Mouse (Mus musculus) C2C12 (cell line): Measurements from ENCODE around the gene Ppp2r5a. TPM values are rescaled to one million over a fixed set of nuclear protein-coding genes. Genes with fewer than 3 reads are reported as not detected.

Experiments used
- H3K27me3 ChIP-seq: one replicate; pipeline ENCODE4 v1.6.1; 2011; ENCODE audit not compliant: control insufficient read depth, insufficient read depth, insufficient read length
- H3K36me3 ChIP-seq: one replicate; pipeline ENCODE4 v1.6.1; 2011; ENCODE audit not compliant: control insufficient read depth, insufficient read depth
- H3K4me3 ChIP-seq: one replicate; pipeline ENCODE4 v1.5.1; 2011; ENCODE audit warnings: mild to moderate bottlenecking, control low read depth; ENCODE audit not compliant: poor library complexity, insufficient read depth, severe bottlenecking
- H3K79me2 ChIP-seq: one replicate; pipeline ENCODE4 v1.6.1; 2011; ENCODE audit not compliant: control insufficient read depth, insufficient read depth
- H3K79me3 ChIP-seq: one replicate; pipeline ENCODE4 v1.6.1; 2011; ENCODE audit warnings: low read depth, control low read depth
- H3ac ChIP-seq: one replicate; pipeline ENCODE3; 2011; ENCODE audit warnings: low read depth; ENCODE audit not compliant: control insufficient read depth, insufficient read length
- CEBPB ChIP-seq: IDR thresholded peaks from one replicate; pipeline ENCODE4 v1.6.1; 2011; ENCODE audit warnings: low read depth, mild to moderate bottlenecking, control low read depth, moderate library complexity
- CTCF ChIP-seq: IDR thresholded peaks from one replicate; pipeline ENCODE4 v1.5.1; 2011; ENCODE audit not compliant: control insufficient read depth, insufficient read depth, insufficient read length
- FOSL1 ChIP-seq: IDR thresholded peaks from one replicate; pipeline ENCODE4 v1.8.0; 2011; ENCODE audit warnings: mild to moderate bottlenecking, low read length; ENCODE audit not compliant: poor library complexity, insufficient read depth, severe bottlenecking
- MAX ChIP-seq: IDR thresholded peaks from one replicate; pipeline ENCODE4 v1.6.1; 2011; ENCODE audit warnings: mild to moderate bottlenecking, control low read depth
- MYOD1 ChIP-seq: IDR thresholded peaks from one replicate; pipeline ENCODE4 v1.6.1; 2011; ENCODE audit warnings: low read depth; ENCODE audit not compliant: control insufficient read depth, insufficient read length
- MYOG ChIP-seq: IDR thresholded peaks from one replicate; pipeline ENCODE4 v1.6.1; 2011; ENCODE audit not compliant: control insufficient read depth, insufficient read length; ENCODE audit errors: extremely low read depth
- USF1 ChIP-seq: IDR thresholded peaks from one replicate; pipeline ENCODE4 v1.6.1; 2011; ENCODE audit warnings: low read depth, mild to moderate bottlenecking, control low read depth, moderate library complexity
- polyA plus RNA-seq: library from polyadenylated mRNA; unstranded; fragments of >200 nt; fragmentation: generic; extraction: Trizol; gene quantifications from one replicate; pipeline ENCODE4 v1.2.1, GENCODE M21; 2012; ENCODE audit warnings: missing spikeins

Gene Ppp2r5a
- polyA plus RNA-seq, 1 experiment = 21.5 TPM

DNA sequence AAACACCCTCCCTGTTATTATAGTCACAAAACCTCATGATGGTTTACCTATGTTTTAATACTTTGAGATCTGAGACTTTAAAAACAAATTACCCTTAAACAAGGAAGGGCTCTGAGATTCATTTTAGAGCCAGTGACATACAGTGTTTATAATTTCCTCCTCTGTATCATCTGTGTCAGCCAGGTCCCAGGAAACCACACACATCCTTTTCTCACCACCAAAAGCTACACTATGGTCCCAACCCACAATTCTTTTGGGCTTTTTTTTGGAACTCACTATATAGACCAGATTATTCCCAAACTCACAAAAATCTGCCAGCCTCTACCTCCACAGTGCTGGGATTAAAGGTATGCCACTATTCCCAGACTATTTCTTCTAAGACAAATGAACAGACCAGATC lies 33.9 kb downstream of the Ppp2r5a start:
- H3K4me3 ChIP-seq = no peak overlapping the region
- H3ac ChIP-seq = no peak overlapping the region
- H3K27me3 ChIP-seq = no peaks in the 10 kb centered on the region
- peaks cover 11% of the 10 kb centered on the region for H3K79me2 ChIP-seq
- no peak for TF ChIP-seq CTCF
- no peak for TF ChIP-seq MAX
- TF ChIP-seq MYOG = no peak
- no peak for TF ChIP-seq USF1
- TF ChIP-seq CEBPB = no peak
- TF ChIP-seq FOSL1 = no peak
- TF ChIP-seq MYOD1 = no peak
- peaks cover 7% of the 10 kb centered on the region for H3K36me3 ChIP-seq
- peaks cover 2% of the 10 kb centered on the region for H3K79me3 ChIP-seq

DNA sequence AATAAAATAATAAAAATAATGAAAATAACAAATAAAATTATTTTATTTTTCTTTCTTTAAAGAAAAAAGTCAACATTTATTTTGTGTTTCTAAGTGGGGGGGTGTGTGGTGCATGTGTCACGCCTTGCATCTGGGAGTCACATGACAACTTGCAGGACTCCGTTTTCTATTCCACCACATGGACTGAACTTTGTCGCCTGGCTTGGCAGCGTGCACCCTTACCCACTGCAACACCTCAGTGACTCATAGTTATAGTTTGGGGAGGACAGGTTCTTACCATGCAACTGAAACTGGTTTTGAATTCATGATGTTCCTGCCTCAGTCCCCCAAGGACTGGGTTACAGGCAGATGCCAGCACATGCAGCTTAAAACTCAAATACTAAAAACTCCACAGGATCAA lies 34.9 kb downstream of the Ppp2r5a start:
- H3K79me3 ChIP-seq = no peaks in the 10 kb centered on the region
- H3ac ChIP-seq = no peak overlapping the region
- no peak for TF ChIP-seq CTCF
- TF ChIP-seq MYOD1 = no peak
- no peak for TF ChIP-seq MAX
- no peak for TF ChIP-seq CEBPB
- TF ChIP-seq MYOG = no peak
- no peak for TF ChIP-seq FOSL1
- TF ChIP-seq USF1 = no peak
- peaks cover 7% of the 10 kb centered on the region for H3K36me3 ChIP-seq
- H3K27me3 ChIP-seq = no peaks in the 10 kb centered on the region
- no peak overlapping the region for H3K4me3 ChIP-seq
- H3K79me2 ChIP-seq = peaks cover 10% of the 10 kb centered on the region

DNA sequence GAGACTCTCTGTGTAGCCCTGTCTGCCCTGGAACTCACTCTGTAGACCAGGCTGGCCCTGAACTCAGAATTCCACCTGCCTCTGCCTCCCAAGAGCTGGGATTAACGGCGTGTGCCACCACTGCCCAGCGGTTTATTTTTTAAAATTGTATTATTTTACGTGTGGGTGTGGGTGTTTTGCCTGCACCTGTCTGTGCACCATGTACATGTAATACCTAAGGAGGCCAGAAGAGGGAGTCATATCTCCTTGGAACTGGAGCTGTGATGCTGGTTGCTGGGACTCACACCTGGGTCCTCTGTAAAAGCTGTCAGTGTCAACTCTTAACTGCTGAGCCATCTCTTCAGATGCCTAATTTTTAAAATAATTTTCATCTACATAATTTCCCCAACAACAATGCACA lies 38.6 kb downstream of the Ppp2r5a start:
- TF ChIP-seq USF1 = no peak
- TF ChIP-seq CEBPB = no peak
- Histone ChIP-seq H3K79me2 (peaks cover 4% of the 10 kb centered on the region), H3K79me3 (no peaks in the 10 kb centered on the region), H3K36me3 (peaks cover 7% of the 10 kb centered on the region), H3K27me3 (no peaks in the 10 kb centered on the region), H3ac (no peak overlapping the region), H3K4me3 (no peak overlapping the region)

DNA sequence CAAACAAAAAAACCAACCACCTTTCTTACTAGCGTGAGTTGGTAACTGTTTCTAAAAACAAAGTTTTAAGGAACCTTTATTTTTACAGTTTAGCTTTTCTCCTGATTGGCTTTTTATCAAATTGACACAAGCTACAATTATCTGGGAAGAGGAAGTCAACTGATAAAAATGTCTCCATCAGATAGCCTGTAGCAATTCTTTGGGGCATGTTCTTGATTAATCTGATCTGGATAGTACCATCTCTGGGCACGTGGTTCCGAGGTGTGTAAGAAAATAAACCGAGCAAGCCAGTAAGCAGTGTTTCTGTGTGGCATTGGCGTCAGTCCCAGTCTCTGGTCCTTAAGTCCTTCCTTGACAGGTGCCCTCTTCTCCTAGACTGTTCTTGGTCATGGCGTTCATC lies 40.7 kb downstream of the Ppp2r5a start:
- H3K79me2 ChIP-seq = peaks cover 4% of the 10 kb centered on the region
- TF ChIP-seq USF1 (no peak), FOSL1 (no peak), MAX (no peak)
- H3K36me3 ChIP-seq = peaks cover 10% of the 10 kb centered on the region
- H3K79me3 ChIP-seq = no peaks in the 10 kb centered on the region
- no peaks in the 10 kb centered on the region for H3K27me3 ChIP-seq
- no peak overlapping the region for H3ac ChIP-seq
- H3K4me3 ChIP-seq = no peak overlapping the region

DNA sequence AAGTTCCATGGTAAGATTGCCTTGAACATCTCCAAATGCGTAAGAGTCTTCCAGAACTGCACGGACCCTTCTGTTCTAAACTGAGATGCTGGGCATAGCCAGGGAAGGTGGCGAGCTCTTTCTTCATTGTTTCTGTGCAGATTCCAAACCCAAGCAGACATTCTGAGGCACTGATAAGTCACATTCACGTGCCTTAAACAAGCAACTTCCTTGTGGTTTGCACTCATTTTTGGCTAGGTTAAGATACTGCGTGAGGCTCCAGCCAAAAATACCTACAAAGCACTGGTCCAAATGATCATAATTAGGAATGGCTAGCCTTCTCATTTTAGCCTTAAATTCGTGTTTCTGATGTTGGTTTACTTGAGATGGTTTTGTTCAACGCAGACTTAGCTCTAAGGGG lies 43.6 kb downstream of the Ppp2r5a start:
- Histone ChIP-seq H3K36me3 (peaks cover 20% of the 10 kb centered on the region), H3ac (no peak overlapping the region), H3K27me3 (no peaks in the 10 kb centered on the region), H3K79me2 (peaks cover 4% of the 10 kb centered on the region), H3K4me3 (no peak overlapping the region), H3K79me3 (no peaks in the 10 kb centered on the region)
- TF ChIP-seq USF1 = no peak

DNA sequence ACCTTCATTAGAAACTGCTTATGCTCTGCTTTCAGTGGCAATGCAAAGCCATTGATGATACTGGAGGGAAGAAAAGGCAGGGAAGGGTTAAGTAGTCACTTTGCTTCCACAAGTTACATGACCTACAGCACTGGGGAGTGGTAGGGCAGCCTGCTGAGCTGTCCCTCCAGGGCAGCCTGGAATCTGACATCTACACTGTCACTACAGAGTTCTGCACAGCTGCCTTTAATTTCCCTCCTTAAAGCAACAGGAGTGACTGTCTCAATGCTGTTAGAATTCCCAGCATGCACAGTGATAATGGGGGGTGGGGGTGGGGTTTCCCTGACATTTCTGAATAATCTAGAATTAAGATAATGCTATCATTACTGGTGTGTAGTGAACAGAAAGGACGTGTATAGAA lies 46.1 kb downstream of the Ppp2r5a start:
- H3ac ChIP-seq = no peak overlapping the region
- no peaks in the 10 kb centered on the region for H3K79me2 ChIP-seq
- TF ChIP-seq FOSL1 (no peak), MYOD1 (no peak), MAX (no peak), CTCF (no peak), USF1 (no peak), MYOG (no peak), CEBPB (no peak)
- H3K4me3 ChIP-seq = no peak overlapping the region
- H3K27me3 ChIP-seq = no peaks in the 10 kb centered on the region
- peaks cover 33% of the 10 kb centered on the region for H3K36me3 ChIP-seq
- no peaks in the 10 kb centered on the region for H3K79me3 ChIP-seq

DNA sequence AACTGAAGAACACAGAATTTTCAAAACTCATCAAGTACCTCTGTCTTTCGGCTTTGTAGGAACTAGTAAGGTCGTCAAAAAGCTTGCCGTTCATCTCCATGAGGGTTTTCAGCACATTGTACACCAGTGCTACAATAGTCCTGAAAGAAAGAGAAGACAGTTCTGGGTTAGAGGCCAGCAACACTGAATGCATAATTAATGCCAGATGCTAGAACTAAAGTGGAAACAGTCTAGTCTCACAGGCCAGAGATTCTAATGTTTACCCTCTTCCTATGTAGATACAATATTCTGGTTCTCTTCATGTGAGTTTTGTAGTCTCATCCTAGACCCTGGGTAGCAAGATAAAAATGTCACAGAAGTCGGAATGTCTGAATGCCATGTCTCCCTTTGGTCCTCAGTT lies 49.2 kb downstream of the Ppp2r5a start:
- H3K79me2 ChIP-seq = no peaks in the 10 kb centered on the region
- TF ChIP-seq MYOG = no peak
- no peak for TF ChIP-seq CEBPB
- TF ChIP-seq USF1 = no peak
- no peak for TF ChIP-seq MAX
- no peak for TF ChIP-seq CTCF
- no peak for TF ChIP-seq MYOD1
- TF ChIP-seq FOSL1 = no peak
- no peaks in the 10 kb centered on the region for H3K79me3 ChIP-seq
- H3K36me3 ChIP-seq = peaks cover 44% of the 10 kb centered on the region
- H3K4me3 ChIP-seq = no peak overlapping the region
- H3K27me3 ChIP-seq = no peaks in the 10 kb centered on the region
- no peak overlapping the region for H3ac ChIP-seq
